Mouse (Mus musculus) adrenal gland, adult (tissue): ENCODE data around the gene Mageb18.
"Not testable (repeated sequence)": the region's sequence is repeated elsewhere in the genome, so short reads cannot be mapped to it uniquely, and the experiment has no call there.

Source experiments
- DNase-seq, 2 experiments: peaks; one replicate each; pipeline ENCODE4 v3.0.0; 2022 to 2023; ENCODE audit warnings: low spot score in 1 of 2; ENCODE audit not compliant: inconsistent age in 2 of 2

Mageb18 gene

GRCm38 (mm10) chrX:92599472-92599871 is at the start of gene Mageb18:
Gene Mageb18, minus strand, starts transcription at chrX:92599572.
- DNase-seq: no peak

GRCm38 (mm10) chrX:92612788-92613187 is 13.4 kb upstream of the Mageb18 start:
- no peak for DNase-seq

- DNase-seq: no peak
These were observed 11.1 kb upstream of the Mageb18 start for GRCm38 (mm10) chrX:92610466-92610865.

GRCm38 (mm10) chrX:92597324-92597723 is 2.0 kb downstream of the Mageb18 start:
- peak in 1 of 2 experiments; percentile 44 for DNase-seq

- DNase-seq: no peak
These were observed 71.5 kb downstream of the Mageb18 start for GRCm38 (mm10) chrX:92527826-92528225.

- DNase-seq: no peak
These were observed 101.1 kb downstream of the Mageb18 start for GRCm38 (mm10) chrX:92498254-92498653.

- DNase-seq: not testable (repeated sequence)
These were observed 109.7 kb downstream of the Mageb18 start, which contains the start of gene Gm5941 for GRCm38 (mm10) chrX:92489649-92490048. Gene Gm5941, plus strand, starts transcription at chrX:92489949.

- no peak for DNase-seq
These were observed 134.6 kb downstream of the Mageb18 start for GRCm38 (mm10) chrX:92464773-92465172.

- no peak for DNase-seq
These were observed 138.9 kb downstream of the Mageb18 start for GRCm38 (mm10) chrX:92460496-92460895.

GRCm38 (mm10) chrX:92387384-92387783 is 212.0 kb downstream of the Mageb18 start:
- no peak for DNase-seq

GRCm38 (mm10) chrX:92342924-92343323 is 256.4 kb downstream of the Mageb18 start:
- DNase-seq: peak; percentile 9 to 73

- DNase-seq: no peak
These were observed 258.5 kb downstream of the Mageb18 start for GRCm38 (mm10) chrX:92340906-92341305.

GRCm38 (mm10) chrX:92339551-92339950 is 259.8 kb downstream of the Mageb18 start:
- DNase-seq: no peak

- DNase-seq: no peak
These were observed 265.9 kb downstream of the Mageb18 start for GRCm38 (mm10) chrX:92333459-92333858.

GRCm38 (mm10) chrX:92323599-92323998 is 275.8 kb downstream of the Mageb18 start:
- no peak for DNase-seq

GRCm38 (mm10) chrX:92280619-92281018 is 318.8 kb downstream of the Mageb18 start:
- no peak for DNase-seq
